Comparison of ENCODE assay signal across 20 mouse cellular contexts in the genomic region with DNA sequence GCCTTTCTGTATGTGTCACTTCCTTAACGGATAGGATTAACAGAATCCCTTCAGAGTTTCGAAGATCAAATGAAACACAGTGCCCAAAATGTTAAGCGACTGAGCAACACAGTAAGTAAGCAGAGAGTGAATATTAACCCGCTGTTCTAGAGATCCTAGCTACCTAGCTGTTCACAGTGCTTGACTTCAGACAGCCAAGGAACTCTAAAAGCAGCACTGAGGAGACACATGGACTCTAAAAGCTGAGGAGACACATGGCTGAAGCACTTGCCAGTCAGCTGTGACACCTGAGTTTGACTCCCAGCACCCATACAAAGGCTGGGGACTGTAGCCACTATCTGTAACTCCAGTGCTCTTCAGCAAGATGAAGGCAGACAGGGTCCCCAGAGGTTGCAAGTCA. TPM values are rescaled to one million over a fixed set of nuclear protein-coding genes. Genes with fewer than 3 reads are reported as not detected.
A peak's percentile ranks its signal among the peaks of the same experiment; 100 is the strongest.
DNase-seq lines count a peak whose midpoint lies in the region; ATAC-seq and TF ChIP-seq lines count a peak whose summit lies in the region.
"Had no signal": no experiment of that assay in that cellular context is flagged by ENCODE, and none has a peak within 500 bp of the region (broad histone marks: within the 10 kb centered on the region; RNA-seq: fewer than 3 reads in every experiment).

No protein-coding gene starts in this region.

- TF ChIP-seq POLR2A in kidney, adult 2 months (IDR thresholded peaks at IDR 0.05; ENCODE audit: low read depth, low read length), result no peak

- peak; percentile 54 for DNase-seq in kidney, adult 2 months
- no peak for DNase-seq in kidney, adult 18-20 months
- DNase-seq in urinary bladder, postnatal 36 days (ENCODE audit: low spot score in 2 of 2), result no peak
- DNase-seq in layer of hippocampus, postnatal 10 days (ENCODE audit: low spot score in 2 of 2), result no peak
- DNase-seq: adrenal gland, postnatal 14 days; cerebellum, adult 11-12 months; cerebellum, adult 9-11 months; cerebellum, postnatal 36 days; gastrocnemius, postnatal 10 days; heart, adult 18-20 months; heart, postnatal 10 days; heart, postnatal 4 days had no signal

- H3K27me3 ChIP-seq in kidney, adult 2 months (replicated peaks; ENCODE audit: control insufficient read depth, insufficient read depth, low read length), result no peaks in the 10 kb centered on the region
- no peaks in the 10 kb centered on the region for H3K27me3 ChIP-seq in megakaryocyte, embryonic 14.5 days (replicated peaks)
- H3K27me3 ChIP-seq: embryonic facial prominence, embryonic 13.5 days; forebrain, embryonic 12.5 days; Patski had no signal

- no peak for ATAC-seq in megakaryocyte, adult 5-6 weeks (ENCODE audit: poor library complexity, severe bottlenecking)
- ATAC-seq in megakaryocyte-erythroid progenitor cell, adult 5-6 weeks (replicated peaks; ENCODE audit: low FRiP score, low TSS enrichment, poor library complexity, severe bottlenecking), result peak; percentile 57
- ATAC-seq: forebrain, embryonic 16.5 days; Patski had no signal

- H3K4me3 ChIP-seq in kidney, adult 2 months (ENCODE audit: insufficient read depth, low read depth, low read length), result no peak overlapping the region
- H3K4me3 ChIP-seq in megakaryocyte, embryonic 14.5 days (replicated peaks), result peak overlapping the region; percentile 89
- H3K4me3 ChIP-seq: embryonic facial prominence, embryonic 13.5 days; forebrain, embryonic 12.5 days; heart, embryonic 10.5 days had no signal

- no peaks in the 10 kb centered on the region for H3K36me3 ChIP-seq in kidney, adult 2 months (ENCODE audit: control insufficient read depth, insufficient read depth, low read length)
- H3K36me3 ChIP-seq in megakaryocyte, embryonic 14.5 days (replicated peaks; ENCODE audit: low read length), result peaks cover 98% of the 10 kb centered on the region
- H3K36me3 ChIP-seq: forebrain, embryonic 12.5 days; heart, embryonic 10.5 days had no signal

- H3K4me1 ChIP-seq in kidney, adult 2 months (ENCODE audit: control insufficient read depth, insufficient read depth, low read length), result peaks cover 43% of the 10 kb centered on the region
- H3K4me1 ChIP-seq in megakaryocyte, embryonic 14.5 days, result peaks cover 97% of the 10 kb centered on the region

- H3K9me3 ChIP-seq in megakaryocyte, embryonic 14.5 days, result no peaks in the 10 kb centered on the region
- H3K9me3 ChIP-seq: embryonic facial prominence, embryonic 13.5 days; forebrain, embryonic 12.5 days; heart, embryonic 10.5 days had no signal

- TF ChIP-seq CTCF in kidney, adult 2 months (conservative IDR thresholded peaks at IDR 0.05; ENCODE audit: insufficient read depth, insufficient read length, low read depth, low read length), result no peak

- H3K27ac ChIP-seq in kidney, adult 2 months (ENCODE audit: insufficient read depth, low read depth, low read length), result peak overlapping the region; percentile 1; the same call in 1 of the 2 replicates
- H3K27ac ChIP-seq: embryonic facial prominence, embryonic 13.5 days; forebrain, embryonic 12.5 days; heart, embryonic 10.5 days had no signal

- WGBS in kidney, adult 2 months, result 26% methylated on average over 4 of the region's 4 CpGs

RNA-seq across cellular contexts. Expression of a gene that starts 16.8 kb away (rescaled TPM):
- polyA plus RNA-seq in kidney, adult 2 months (2012; rRNA removed), result 23.2 and 38.2 TPM in 2 replicates
- polyA plus RNA-seq in megakaryocyte, embryonic 14.5 days (2012; ENCODE audit: insufficient read depth, low replicate concordance), result 87.7 and 210 TPM in 2 replicates
- 448 and 514 TPM in 2 replicates for total RNA-seq in megakaryocyte, adult 5-6 weeks (2015)
- 174 and 218 TPM in 2 replicates for total RNA-seq in megakaryocyte, adult 5-6 weeks (2017)
- total RNA-seq in megakaryocyte-erythroid progenitor cell, adult 5-6 weeks (2014; fragmentation: Nextera tagmentation), result 56.8 and 92.2 TPM in 2 replicates
- total RNA-seq in megakaryocyte-erythroid progenitor cell, adult 5-6 weeks (2017), result 67.4 and 73.2 TPM in 2 replicates
- total RNA-seq in layer of hippocampus, postnatal 10 days (2021), result 10 to 100 TPM; 97.5 to 99.8 TPM

RNA-seq across cellular contexts. Expression of a gene that starts 36.5 kb away (rescaled TPM):
- polyA plus RNA-seq in kidney, adult 2 months (2012; rRNA removed), result 3.7 and 4.6 TPM in 2 replicates
- 10.8 TPM in 1 of 2 replicates, not detected in the other for polyA plus RNA-seq in megakaryocyte, embryonic 14.5 days (2012; ENCODE audit: insufficient read depth, low replicate concordance)
- total RNA-seq in megakaryocyte, adult 5-6 weeks (2015), result 50.3 and 50.9 TPM in 2 replicates
- 57.7 and 68.7 TPM in 2 replicates for total RNA-seq in megakaryocyte, adult 5-6 weeks (2017)
- total RNA-seq in megakaryocyte-erythroid progenitor cell, adult 5-6 weeks (2014; fragmentation: Nextera tagmentation), result 87.2 and 100 TPM in 2 replicates
- 128 and 133 TPM in 2 replicates for total RNA-seq in megakaryocyte-erythroid progenitor cell, adult 5-6 weeks (2017)
- total RNA-seq in layer of hippocampus, postnatal 10 days (2021), result 10 to 100 TPM; 17.3 to 20.7 TPM
